Mouse (Mus musculus): Measurements from ENCODE around the gene Dedd.

Gene Dedd

DNA sequence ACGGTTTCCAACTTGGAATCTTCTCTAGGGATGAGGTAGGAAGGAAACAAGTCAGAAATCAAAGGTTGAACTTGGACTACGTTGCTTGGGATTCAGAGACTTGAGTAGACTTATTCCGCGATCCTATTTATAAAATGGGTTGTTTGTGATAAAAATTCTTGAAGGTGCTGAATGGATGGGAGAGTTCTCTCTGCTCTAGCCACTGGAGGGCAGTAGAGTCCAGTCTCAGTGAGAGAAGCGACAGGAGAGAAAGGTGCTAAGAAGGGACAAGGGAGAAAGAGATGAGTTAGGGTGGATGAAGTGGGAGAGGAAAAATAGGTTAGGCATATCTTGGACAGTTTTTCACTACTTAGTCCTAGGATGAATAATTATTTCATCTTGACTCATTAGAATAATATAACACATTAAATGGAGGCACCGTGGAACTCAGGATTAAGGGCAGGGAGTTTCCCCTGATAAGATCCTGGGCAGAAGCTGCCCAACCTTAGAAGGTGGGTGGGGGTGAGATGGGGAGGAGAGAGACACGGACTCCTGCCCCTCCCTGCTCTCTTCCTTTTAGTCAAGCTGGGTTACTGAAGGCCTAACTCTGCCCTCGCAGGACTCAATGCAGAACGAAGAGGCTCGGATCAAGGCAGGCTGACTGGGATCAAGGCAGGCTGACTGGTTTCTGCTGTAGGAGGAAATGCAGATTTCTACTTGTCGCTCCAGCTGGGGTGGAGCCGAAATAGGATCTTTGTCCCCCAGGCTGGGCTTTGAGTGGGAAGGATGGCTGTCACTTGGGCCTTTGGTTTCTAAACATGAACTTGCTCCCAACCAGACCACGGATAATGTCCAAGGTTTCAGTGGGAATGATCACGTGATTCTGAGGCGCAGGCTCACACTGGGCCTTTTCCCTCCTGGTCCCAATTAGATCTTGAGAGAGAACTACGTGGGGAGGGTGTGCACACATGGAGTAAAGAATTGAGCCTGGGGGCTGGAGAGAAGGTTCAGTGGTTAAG, 32.5 kb downstream of the Dedd start:
- DNase-seq (ENCODE audit: low spot score) = peak; percentile 64

DNA sequence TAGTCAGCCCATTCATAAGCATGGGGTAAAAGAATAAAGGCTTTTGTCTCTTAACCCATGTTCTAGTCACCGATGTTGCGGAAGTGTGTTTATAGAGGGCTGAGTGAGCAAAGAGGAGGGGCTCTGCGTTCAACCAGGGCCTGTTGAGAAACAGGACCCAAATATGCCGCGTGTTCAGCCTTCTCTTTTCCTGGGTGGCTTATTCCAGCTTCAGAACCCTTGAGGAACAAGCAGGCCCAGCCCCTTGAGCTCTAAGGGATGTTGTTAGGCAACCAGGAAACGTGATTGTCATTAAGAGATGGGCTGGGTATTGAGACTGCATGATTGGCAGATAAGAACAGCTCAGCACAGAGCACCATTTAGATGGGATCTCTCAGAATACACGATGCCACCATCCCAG, 37.0 kb downstream of the Dedd start:
- DNase-seq (ENCODE audit: low spot score) = no peak

DNA sequence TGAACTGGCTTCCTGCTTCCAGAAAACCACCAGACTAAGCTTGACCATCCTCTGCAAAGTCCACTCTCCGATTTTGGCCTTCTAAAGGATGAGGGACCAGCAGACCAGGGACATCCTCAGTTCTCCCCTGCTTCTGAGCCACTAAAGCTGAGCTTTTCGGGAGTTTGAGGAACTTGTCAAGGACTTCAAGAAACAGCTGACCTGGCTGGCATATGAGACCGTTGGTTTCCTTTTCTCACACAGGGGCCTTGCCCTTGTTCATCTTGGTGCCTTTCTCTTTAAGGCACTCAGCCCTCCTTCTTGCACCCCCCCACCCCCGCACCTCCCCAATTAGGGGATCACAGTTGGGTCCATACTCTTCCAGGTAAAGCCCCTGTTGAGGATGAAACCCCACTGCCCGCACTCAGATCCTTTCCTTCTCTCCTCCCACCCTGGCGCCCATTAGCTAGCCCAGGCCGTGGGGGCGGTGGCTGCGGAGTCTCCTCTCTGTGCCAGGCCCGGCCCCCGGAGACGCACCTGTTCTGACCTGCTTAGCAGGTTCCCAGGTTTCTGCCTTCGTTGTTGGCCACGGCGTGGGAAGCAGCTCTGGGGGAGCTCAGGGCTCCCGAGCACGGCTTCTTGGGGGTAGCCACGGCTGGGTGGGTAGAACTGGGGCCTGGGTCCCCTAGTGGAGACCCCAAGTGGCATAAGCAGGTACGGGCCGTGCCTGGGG, 41.1 kb downstream of the Dedd start, which contains the start of gene Nectin4:
Gene Nectin4 (plus strand): TSS at position 255 of the 712 bp plus-strand sequence.
- no peak for DNase-seq (ENCODE audit: low spot score)

DNA sequence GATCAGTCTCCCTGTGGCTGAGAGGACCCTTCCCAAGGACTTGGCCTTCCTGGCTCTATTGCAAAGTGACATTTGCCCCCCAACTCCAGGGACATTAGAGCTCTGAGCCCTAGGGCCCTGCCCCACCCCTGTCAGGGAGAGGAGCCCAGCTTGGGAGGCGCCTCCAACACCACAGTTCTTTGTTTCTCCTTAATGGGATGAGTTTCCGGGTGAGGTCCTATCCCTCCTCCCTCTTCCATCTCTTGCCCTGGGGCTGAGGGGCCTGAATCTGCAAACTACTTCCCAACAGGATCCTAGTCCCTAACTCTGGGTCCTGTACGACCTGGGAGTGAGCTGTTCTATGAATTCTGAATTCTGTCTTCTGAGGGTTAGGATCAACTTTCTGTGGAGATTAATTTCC, 43.9 kb downstream of the Dedd start:
- DNase-seq (ENCODE audit: low spot score) = no peak

DNA sequence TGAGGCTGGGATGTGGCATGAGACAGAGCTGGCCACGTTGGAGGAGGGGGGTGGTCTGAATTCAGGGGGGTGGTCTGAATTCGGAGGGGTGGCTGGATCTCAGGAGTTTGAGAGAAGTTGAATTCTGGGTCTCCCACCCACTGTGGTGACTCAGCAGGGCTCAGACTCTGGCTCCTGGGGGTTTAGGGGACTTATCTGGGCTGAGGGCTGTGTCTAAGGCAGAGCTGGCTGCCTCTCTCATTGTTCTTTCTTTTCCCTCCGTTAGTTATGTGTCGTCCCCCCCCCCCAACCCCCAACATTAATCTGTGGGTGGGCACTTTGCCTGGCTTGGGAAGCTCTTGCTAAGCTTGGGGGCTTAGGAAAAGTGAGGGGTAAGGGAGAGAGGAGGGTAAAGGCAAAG, 45.0 kb downstream of the Dedd start:
- no peak for DNase-seq (ENCODE audit: low spot score)

DNA sequence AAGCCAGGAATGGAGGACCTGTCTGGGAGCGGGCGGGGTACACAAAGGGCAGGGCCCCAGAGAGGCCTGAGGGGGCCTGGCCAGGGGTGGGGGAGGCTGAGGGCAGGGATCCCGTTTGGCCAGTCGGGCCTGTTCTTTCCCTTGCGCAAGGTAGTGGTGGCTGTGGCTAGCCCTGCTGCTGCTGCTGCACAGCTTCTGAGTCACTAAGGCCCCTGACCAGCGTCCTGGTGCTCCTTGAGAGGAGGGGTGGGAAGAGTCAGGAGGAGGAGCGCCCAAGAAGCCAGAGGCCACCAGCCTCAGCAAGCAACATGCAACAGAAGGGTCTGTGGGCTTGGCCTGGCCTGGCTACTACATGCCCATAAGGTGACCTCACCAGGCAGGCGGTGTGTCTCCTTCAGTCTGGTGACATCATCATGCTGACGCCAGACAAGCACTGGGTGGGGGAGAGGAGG, 46.7 kb downstream of the Dedd start:
- DNase-seq (ENCODE audit: low spot score) = no peak

DNA sequence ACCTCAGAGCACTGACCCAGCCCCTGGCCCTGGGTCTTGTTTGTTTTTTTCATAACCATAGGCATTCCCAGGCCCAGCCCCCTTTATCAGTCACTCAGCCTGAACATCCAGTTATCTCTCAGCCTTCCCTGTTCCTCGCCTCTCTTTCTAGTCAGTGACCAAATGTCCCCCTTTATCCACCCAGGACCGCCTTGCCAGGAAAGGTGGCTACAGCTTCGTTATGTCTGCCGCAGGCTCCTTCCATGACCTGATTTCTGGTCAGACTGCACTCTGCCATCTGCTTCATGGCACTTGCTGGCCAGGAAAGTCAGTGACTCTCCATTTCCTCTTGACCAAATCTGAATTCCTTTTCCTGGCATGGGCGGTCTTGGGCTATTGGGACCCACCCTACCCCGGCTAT, 49.4 kb downstream of the Dedd start:
- no peak for DNase-seq (ENCODE audit: low spot score)

DNA sequence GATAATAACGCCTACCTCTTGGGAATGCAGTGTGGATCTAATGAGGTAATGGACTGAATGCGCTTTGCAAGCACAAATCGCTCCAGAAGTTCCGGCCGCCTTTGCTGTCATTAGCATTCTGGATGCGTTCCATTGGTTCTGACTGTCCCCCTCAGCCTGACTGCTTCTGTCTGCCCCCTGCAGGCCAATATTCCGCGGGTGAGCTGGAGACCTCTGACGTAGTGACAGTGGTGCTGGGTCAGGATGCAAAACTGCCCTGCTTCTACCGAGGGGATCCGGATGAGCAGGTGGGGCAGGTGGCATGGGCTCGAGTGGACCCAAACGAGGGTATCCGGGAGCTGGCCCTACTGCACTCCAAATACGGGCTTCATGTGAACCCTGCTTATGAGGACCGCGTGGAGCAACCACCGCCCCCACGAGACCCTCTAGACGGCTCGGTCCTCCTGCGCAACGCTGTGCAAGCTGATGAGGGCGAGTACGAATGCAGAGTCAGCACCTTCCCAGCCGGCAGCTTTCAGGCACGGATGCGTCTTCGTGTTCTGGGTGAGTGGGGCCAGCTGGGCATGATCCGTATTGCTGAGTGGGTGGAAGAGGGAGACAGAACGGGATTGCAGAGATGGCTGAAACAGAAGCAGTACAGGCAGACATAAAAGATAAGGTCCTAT, 51.1 kb downstream of the Dedd start:
- peak; percentile 51 for DNase-seq (ENCODE audit: low spot score)

DNA sequence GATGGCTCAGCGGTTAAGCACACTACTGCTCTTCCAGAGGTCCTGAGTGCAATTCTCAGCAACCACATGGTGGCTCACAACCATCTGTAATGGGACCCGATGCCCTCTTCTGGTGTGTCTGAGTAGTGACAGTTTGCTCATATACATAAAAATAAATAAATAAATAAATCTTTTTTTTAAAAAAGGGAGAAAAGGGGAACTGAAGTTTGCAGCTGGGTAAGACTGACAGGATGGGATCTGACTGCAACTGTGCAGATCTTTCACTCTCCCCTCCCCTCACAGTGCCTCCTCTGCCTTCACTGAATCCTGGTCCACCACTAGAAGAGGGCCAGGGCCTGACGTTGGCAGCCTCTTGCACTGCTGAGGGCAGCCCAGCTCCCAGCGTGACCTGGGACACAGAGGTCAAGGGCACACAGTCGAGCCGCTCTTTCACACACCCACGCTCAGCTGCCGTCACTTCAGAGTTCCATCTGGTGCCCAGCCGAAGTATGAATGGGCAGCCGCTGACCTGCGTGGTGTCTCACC, 53.2 kb downstream of the Dedd start:
- DNase-seq (ENCODE audit: low spot score) = no peak

DNA sequence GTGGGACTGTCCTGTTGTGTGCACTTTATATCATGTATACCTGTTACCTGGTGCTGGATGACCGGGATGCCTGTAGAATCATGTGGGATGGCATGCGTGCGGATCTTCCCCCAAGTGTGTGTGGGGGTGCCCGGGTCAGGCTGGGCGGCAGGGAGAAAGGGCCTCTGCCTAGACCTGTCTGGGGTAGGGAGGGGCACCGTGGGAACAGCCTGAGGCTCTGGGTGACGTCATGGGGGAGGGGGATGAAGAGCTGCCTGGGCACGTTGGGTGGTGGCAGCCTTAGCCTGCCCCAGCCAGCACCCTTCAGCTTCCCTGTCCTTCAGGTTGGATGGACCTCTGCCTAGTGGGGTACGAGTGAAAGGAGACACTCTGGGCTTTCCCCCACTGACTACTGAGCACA, 55.4 kb downstream of the Dedd start:
- DNase-seq (ENCODE audit: low spot score) = no peak

DNA sequence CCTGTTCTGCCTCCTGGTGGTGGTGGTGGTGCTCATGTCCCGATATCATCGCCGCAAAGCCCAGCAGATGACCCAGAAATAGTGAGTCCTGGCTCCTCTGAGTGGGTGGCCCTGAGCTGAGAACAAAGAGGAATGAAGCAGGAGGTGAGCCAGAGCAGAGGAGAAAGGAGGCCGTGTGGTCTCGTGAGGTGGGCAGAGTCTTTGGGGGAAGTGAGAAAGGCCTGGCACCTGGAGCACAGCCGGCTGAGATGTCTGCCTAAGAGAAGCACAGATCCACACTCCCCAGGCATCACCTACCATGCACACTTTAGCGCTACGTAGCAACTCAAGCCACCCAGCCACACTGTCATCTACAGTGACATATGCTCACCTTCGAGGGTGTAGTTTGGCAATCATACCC, 56.2 kb downstream of the Dedd start:
- no peak for DNase-seq (ENCODE audit: low spot score)

DNA sequence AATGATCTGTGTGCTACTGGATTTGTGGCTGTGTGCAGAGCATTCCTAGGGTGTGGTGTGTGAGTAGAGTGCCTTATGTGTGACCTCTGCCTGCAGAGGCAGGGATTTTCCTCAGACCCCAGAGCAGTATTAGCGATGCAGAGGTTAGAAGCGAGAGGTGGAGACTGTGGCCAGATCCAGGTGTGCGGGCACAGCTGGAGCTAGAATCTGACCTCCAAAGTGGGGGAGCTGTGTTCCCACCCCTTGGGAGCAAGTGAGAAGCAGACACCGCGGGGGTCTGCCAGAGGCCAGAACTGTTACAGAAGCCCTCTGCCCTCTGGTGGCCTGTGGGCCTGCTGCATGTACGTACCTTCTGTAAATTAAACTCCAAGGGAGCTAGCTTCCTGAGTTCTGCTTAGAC, 58.2 kb downstream of the Dedd start:
- DNase-seq (ENCODE audit: low spot score) = no peak

DNA sequence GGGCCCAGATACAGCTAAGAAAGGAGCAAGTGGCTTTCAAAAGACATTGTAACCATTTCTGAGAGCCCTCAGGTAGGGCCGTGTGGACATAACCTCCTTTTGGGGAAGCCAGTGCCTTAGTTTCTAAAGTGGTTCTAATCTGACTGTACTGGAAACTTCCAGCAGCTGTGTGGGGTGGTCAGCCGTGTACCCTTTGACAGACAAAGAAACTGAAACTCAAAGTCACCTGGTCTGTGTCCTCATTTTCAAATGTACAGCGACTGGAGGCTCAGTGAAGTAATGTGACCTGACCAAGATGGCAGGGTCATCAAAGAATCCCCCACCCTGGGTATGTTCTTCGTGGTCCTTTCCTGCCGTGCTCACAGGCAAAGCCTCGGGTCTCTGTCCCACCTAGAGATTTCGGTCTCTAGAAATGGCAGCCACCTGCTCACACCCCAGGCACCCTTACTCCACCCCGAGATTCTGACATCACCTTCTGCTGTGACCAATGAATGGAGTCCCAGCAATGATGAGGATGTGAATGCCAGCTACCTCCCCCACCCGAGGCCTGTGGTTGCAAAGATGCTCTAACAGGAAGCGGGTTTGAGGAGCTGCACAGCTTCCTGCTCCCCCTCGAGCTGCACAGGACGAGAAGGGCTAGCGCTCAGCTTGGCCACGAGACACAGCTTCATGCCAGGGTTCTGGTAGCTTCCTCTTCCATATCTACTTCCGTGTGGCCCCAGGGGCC, 59.6 kb downstream of the Dedd start, which contains the start of gene Arhgap30:
Gene Arhgap30 (plus strand): TSS at position 579 of the 727 bp plus-strand sequence.
- DNase-seq (ENCODE audit: low spot score) = no peak

DNA sequence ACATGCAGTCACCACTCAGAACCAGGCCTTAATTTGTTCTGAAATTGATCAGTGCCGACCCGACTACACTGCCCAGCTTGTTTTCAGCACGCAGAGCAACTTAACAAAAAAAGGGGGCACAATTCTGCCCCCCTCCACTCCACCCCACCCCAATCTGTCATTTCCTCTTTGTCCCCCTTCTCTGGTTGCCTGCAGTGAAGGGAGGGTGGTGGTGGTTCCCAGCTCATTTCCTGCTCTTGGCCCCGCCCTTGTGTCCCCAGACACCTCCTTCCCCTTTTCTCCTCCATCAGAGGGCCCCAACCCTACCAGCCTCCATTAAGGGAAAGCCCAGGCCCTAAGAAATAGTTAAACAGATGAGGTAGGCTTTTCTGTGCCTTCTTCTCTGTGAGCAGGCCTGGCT, 61.2 kb downstream of the Dedd start:
- no peak for DNase-seq (ENCODE audit: low spot score)

Measured in ovary, postnatal 14 days (tissue).